Mouse (Mus musculus): ENCODE results near the gene Ttc7b.

Ttc7b gene

GRCm38 (mm10) chr12:100293956-100294355 lies 226.7 kb downstream of the Ttc7b start:
- DNase-seq: no peak

- peak; percentile 15 for DNase-seq
Measured at GRCm38 (mm10) chr12:100290711-100291685, 229.6 kb downstream of the Ttc7b start.

GRCm38 (mm10) chr12:100290178-100290531 lies 230.5 kb downstream of the Ttc7b start:
- no peak for DNase-seq

- no peak for DNase-seq
Measured at GRCm38 (mm10) chr12:100289267-100290177, 231.1 kb downstream of the Ttc7b start.

GRCm38 (mm10) chr12:100288018-100288417 lies 232.6 kb downstream of the Ttc7b start:
- DNase-seq: no peak

GRCm38 (mm10) chr12:100287565-100287964 lies 233.1 kb downstream of the Ttc7b start:
- no peak for DNase-seq

GRCm38 (mm10) chr12:100283283-100283682 lies 237.3 kb downstream of the Ttc7b start:
- no peak for DNase-seq

GRCm38 (mm10) chr12:100282025-100282885 lies 238.4 kb downstream of the Ttc7b start:
- DNase-seq: peak; percentile 42

- DNase-seq: no peak
Measured at GRCm38 (mm10) chr12:100280972-100281794, 239.4 kb downstream of the Ttc7b start.

- DNase-seq: no peak
Measured at GRCm38 (mm10) chr12:100279898-100280297, 240.7 kb downstream of the Ttc7b start.

- no peak for DNase-seq
Measured at GRCm38 (mm10) chr12:100278358-100278757, 242.3 kb downstream of the Ttc7b start.

GRCm38 (mm10) chr12:100277534-100277905 lies 243.1 kb downstream of the Ttc7b start:
- DNase-seq: no peak

GRCm38 (mm10) chr12:100276607-100277533 lies 243.8 kb downstream of the Ttc7b start:
- DNase-seq: peak; percentile 23

GRCm38 (mm10) chr12:100275850-100276249 lies 244.8 kb downstream of the Ttc7b start:
- DNase-seq: no peak

- no peak for DNase-seq
Measured at GRCm38 (mm10) chr12:100273033-100273432, 247.6 kb downstream of the Ttc7b start.

GRCm38 (mm10) chr12:100269967-100270662 lies 250.5 kb downstream of the Ttc7b start:
- no peak for DNase-seq

GRCm38 (mm10) chr12:100268011-100268410 lies 252.6 kb downstream of the Ttc7b start:
- peak; percentile 66 for DNase-seq

GRCm38 (mm10) chr12:100265546-100266309 lies 254.9 kb downstream of the Ttc7b start:
- DNase-seq: no peak

GRCm38 (mm10) chr12:100264941-100265340 lies 255.7 kb downstream of the Ttc7b start:
- no peak for DNase-seq

All from thymus, postnatal 14 days (tissue).